Mouse (Mus musculus) liver, adult 2 months (tissue): ENCODE measurements around the gene Sema4d.

Experiments used
- CTCF ChIP-seq: fragments of 200-500 bp; IDR thresholded peaks from 2 replicates; pipeline ENCODE4 v1.5.1; 2011; ENCODE audit warnings: low read depth, low read length, control low read depth
- POLR2A ChIP-seq: fragments of 200-500 bp; IDR thresholded peaks from 2 replicates; pipeline ENCODE4 v1.6.1; 2011; ENCODE audit warnings: low read length, control low read depth; ENCODE audit not compliant: insufficient read depth; ENCODE audit errors: extremely low read depth

DNA sequence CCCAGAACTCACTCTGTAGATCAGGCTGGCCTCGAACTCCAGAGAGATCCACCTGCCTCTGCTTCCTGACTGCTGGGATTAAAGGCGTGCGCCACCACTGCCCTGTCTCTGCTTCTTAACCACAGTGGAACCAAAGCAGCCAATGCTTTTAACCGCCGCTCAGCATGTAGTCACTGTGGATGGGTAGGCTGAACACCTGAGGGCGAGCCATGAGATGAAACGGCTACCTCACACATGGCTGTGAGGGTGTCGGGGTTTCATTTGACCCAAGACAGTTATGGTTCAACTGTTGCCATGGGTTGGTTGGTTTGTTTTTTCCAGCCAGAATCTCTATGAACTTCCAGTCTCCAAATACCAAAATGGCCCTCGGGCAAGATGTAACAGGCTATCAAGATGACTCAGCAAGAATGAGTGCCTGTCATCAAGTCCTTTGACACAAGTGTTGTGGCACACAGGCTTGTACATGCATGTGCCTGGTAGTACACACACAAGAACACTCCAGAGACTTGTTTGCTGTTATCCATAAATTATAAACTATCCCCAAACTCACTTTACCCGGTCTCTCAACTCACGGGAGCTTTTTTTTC is 54.9 kb downstream of the Sema4d start:
- TF ChIP-seq CTCF (no peak), POLR2A (no peak)
